Mouse (Mus musculus) cortical plate, adult 2 months (tissue): ENCODE measurements at regions not wholly inside any gene's neighbourhood (a gene's known extent, or its start where the extent isn't known, plus 50 kb on each side); places are given as distances from the start of the nearest gene placed in this dataset.
"Not testable (repeated sequence)": the region's sequence is repeated elsewhere in the genome, so short reads cannot be mapped to it uniquely, and the experiment has no call there.

ENCODE experiments used
- H3K27ac ChIP-seq: fragments of 200-500 bp; 2 replicates; pipeline ENCODE4 v1.5.1; 2012; ENCODE audit warnings: low read length, control low read depth, inconsistent platforms; ENCODE audit not compliant: insufficient read depth
- H3K4me1 ChIP-seq: fragments of 200-500 bp; 2 replicates; pipeline ENCODE4 v1.6.1; 2011; ENCODE audit warnings: low read length; ENCODE audit not compliant: control insufficient read depth, insufficient read depth
- H3K4me3 ChIP-seq: fragments of 200-500 bp; 2 replicates; pipeline ENCODE4 v1.5.1; 2011; ENCODE audit warnings: mild to moderate bottlenecking, low read length, control low read depth; ENCODE audit not compliant: insufficient read depth
- CTCF ChIP-seq: fragments of 200-500 bp; IDR thresholded peaks from 2 replicates; pipeline ENCODE4 v1.5.1; 2011; ENCODE audit warnings: mild to moderate bottlenecking, control low read depth, low read length; ENCODE audit not compliant: insufficient read depth; ENCODE audit errors: extremely low read depth
- POLR2A ChIP-seq: fragments of 200-500 bp; IDR thresholded peaks from 2 replicates; pipeline ENCODE4 v1.6.1; 2011; ENCODE audit warnings: mild to moderate bottlenecking, low read length, control low read depth; ENCODE audit not compliant: insufficient read depth; ENCODE audit errors: extremely low read depth

GRCm38 (mm10) chr5:77762426-77763042 lies 354.7 kb upstream of the Igfbp7 start:
- Histone ChIP-seq H3K4me1 (no peaks in the 10 kb centered on the region), H3K27ac (no peak overlapping the region), H3K4me3 (no peak overlapping the region)
- TF ChIP-seq POLR2A (no peak), CTCF (no peak)

- Histone ChIP-seq H3K4me1 (no peaks in the 10 kb centered on the region), H3K27ac (no peak overlapping the region), H3K4me3 (no peak overlapping the region)
- no peak for TF ChIP-seq CTCF
- no peak for TF ChIP-seq POLR2A
Observed at GRCm38 (mm10) chr5:77762013-77762412, 354.2 kb upstream of the Igfbp7 start.

GRCm38 (mm10) chr5:77748933-77749332 lies 341.1 kb upstream of the Igfbp7 start:
- TF ChIP-seq POLR2A, result no peak
- no peak for TF ChIP-seq CTCF
- no peak overlapping the region; the same call in 1 of the 2 replicates for H3K27ac ChIP-seq
- no peaks in the 10 kb centered on the region for H3K4me1 ChIP-seq
- H3K4me3 ChIP-seq, result no peak overlapping the region

- Histone ChIP-seq H3K4me3 (no peak overlapping the region), H3K4me1 (no peaks in the 10 kb centered on the region), H3K27ac (no peak overlapping the region)
- TF ChIP-seq POLR2A, result no peak
- no peak for TF ChIP-seq CTCF
Observed at GRCm38 (mm10) chr5:77746604-77747003, 338.8 kb upstream of the Igfbp7 start.

GRCm38 (mm10) chr5:77743467-77743866 lies 335.6 kb upstream of the Igfbp7 start:
- TF ChIP-seq POLR2A (no peak), CTCF (no peak)
- Histone ChIP-seq H3K4me1 (no peaks in the 10 kb centered on the region), H3K4me3 (no peak overlapping the region), H3K27ac (no peak overlapping the region)

GRCm38 (mm10) chr5:77730286-77730685 lies 322.4 kb upstream of the Igfbp7 start:
- not testable (repeated sequence) for H3K27ac ChIP-seq, H3K4me1 ChIP-seq, H3K4me3 ChIP-seq

- no peak for TF ChIP-seq CTCF
- TF ChIP-seq POLR2A, result no peak
- H3K27ac ChIP-seq, result no peak overlapping the region
- H3K4me1 ChIP-seq, result no peaks in the 10 kb centered on the region
- no peak overlapping the region for H3K4me3 ChIP-seq
Observed at GRCm38 (mm10) chr5:77681592-77681991, 273.8 kb upstream of the Igfbp7 start.

- no peak for TF ChIP-seq POLR2A
- no peak for TF ChIP-seq CTCF
- Histone ChIP-seq H3K27ac (no peak overlapping the region), H3K4me1 (no peaks in the 10 kb centered on the region), H3K4me3 (no peak overlapping the region)
Observed at GRCm38 (mm10) chr5:77672073-77672924, 264.5 kb upstream of the Igfbp7 start.

- no peaks in the 10 kb centered on the region for H3K4me1 ChIP-seq
- H3K4me3 ChIP-seq, result no peak overlapping the region
- TF ChIP-seq CTCF, result no peak
- TF ChIP-seq POLR2A, result no peak
- no peak overlapping the region for H3K27ac ChIP-seq
Observed at GRCm38 (mm10) chr5:77663096-77663495, 255.3 kb upstream of the Igfbp7 start.

- TF ChIP-seq CTCF (no peak), POLR2A (no peak)
- no peak overlapping the region for H3K4me3 ChIP-seq
- no peaks in the 10 kb centered on the region for H3K4me1 ChIP-seq
- no peak overlapping the region for H3K27ac ChIP-seq
Observed at GRCm38 (mm10) chr5:77659016-77659415, 251.2 kb upstream of the Igfbp7 start.
